Mouse (Mus musculus): ENCODE results near the gene Smyd4. TPM values are rescaled to one million over a fixed set of nuclear protein-coding genes. Genes with fewer than 3 reads are reported as not detected.

The Smyd4 gene
- 9.5 and 10.0 TPM in 2 replicates for polyA plus RNA-seq (2012; rRNA removed)

DNA sequence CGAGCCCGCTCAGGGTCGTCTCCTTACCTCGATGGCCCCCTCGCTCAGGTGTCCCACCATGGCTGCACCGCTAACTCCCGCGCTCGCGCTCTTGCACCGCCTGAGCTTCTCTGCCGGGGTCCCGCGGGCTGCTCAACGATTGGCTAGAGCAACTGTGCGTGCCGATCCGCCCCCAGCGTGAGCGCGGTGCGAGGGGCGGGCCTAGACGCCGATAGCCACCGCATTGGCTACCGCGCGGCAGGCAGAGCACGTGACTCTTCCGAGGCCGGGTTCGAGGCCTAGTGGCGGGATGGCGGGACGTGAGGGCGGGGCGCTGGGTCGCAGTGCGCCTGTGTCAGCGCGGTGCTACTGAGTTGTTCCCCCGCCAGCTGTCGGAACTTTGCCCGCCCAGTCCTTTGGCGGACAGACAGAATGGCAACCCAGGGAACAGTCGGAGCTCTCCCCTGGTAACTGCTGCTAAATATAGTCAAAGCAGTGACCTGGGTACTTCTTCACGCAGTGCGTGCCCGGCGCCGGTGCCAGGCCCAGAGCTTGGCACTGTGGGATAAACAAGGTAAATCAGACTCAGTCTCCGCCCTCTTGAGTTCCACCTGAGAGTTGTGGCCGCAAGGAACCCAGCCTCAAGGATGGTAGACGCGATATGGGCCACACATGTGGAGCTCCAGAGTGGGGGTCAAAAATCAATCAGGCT lies at the start of gene Smyd4, which contains the start of gene Rpa1:
Gene Smyd4, plus strand, starts transcription at position 235 of the 691 bp plus-strand sequence.
Gene Rpa1, minus strand, starts transcription at position 126 of the 691 bp plus-strand sequence.
- Histone ChIP-seq H3K4me1 (ENCODE audit: control insufficient read depth, insufficient read depth, low read length) (peaks cover 2% of the 10 kb centered on the region; the same call in 1 of the 2 replicates), H3K4me3 (ENCODE audit: insufficient read depth, low read length) (peak within 1 kb of the TSS; percentile 59), H3K27ac (ENCODE audit: insufficient read depth, low read length) (no peak within 1 kb of the TSS)
- TF ChIP-seq CTCF (IDR thresholded peaks at IDR 0.05; ENCODE audit: extremely low read depth, insufficient read depth, low read length) (no peak), POLR2A (IDR thresholded peaks at IDR 0.05; ENCODE audit: extremely low read depth, insufficient read depth, low read length) (peak; percentile 23; the same call in 1 of the 2 replicates)

DNA sequence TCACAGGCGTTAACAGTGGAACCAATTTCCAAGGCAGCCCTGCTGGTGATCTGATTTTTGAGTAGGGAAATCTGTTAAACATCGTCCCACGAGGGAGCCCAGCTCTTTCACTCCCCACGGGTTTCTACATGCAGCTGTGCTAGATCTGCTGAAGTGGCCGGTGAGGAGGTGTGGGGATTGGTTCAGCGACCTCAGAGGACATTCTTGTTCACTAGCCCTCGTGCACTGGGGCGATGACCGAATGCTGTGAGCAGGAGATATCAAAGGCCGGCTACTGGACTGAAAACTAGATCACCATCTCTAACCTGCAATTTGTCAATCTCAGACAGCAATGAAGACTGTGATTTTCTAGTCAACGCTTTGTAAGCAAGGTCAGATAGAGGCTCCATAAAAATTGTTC lies 49.7 kb upstream of the Smyd4 start:
- Histone ChIP-seq H3K4me3 (ENCODE audit: insufficient read depth, low read length) (no peak overlapping the region), H3K27ac (ENCODE audit: insufficient read depth, low read length) (no peak overlapping the region), H3K4me1 (ENCODE audit: control insufficient read depth, insufficient read depth, low read length) (peaks cover 5% of the 10 kb centered on the region; the same call in 1 of the 2 replicates)
- TF ChIP-seq POLR2A (IDR thresholded peaks at IDR 0.05; ENCODE audit: extremely low read depth, insufficient read depth, low read length): no peak
- no peak for TF ChIP-seq CTCF (IDR thresholded peaks at IDR 0.05; ENCODE audit: extremely low read depth, insufficient read depth, low read length)

GRCm38 (mm10) chr11:75299786-75300185 lies 48.4 kb upstream of the Smyd4 start:
- Histone ChIP-seq H3K4me1 (ENCODE audit: control insufficient read depth, insufficient read depth, low read length) (no peaks in the 10 kb centered on the region), H3K27ac (ENCODE audit: insufficient read depth, low read length) (no peak overlapping the region), H3K4me3 (ENCODE audit: insufficient read depth, low read length) (no peak overlapping the region)
- TF ChIP-seq CTCF (IDR thresholded peaks at IDR 0.05; ENCODE audit: extremely low read depth, insufficient read depth, low read length) (no peak), POLR2A (IDR thresholded peaks at IDR 0.05; ENCODE audit: extremely low read depth, insufficient read depth, low read length) (no peak)

- H3K27ac ChIP-seq (ENCODE audit: insufficient read depth, low read length): no peak overlapping the region
- H3K4me1 ChIP-seq (ENCODE audit: control insufficient read depth, insufficient read depth, low read length): no peaks in the 10 kb centered on the region
- TF ChIP-seq CTCF (IDR thresholded peaks at IDR 0.05; ENCODE audit: extremely low read depth, insufficient read depth, low read length) (no peak), POLR2A (IDR thresholded peaks at IDR 0.05; ENCODE audit: extremely low read depth, insufficient read depth, low read length) (no peak)
- H3K4me3 ChIP-seq (ENCODE audit: insufficient read depth, low read length): no peak overlapping the region
These were observed 47.3 kb upstream of the Smyd4 start for GRCm38 (mm10) chr11:75300954-75301353.

- TF ChIP-seq CTCF (IDR thresholded peaks at IDR 0.05; ENCODE audit: extremely low read depth, insufficient read depth, low read length) (no peak), POLR2A (IDR thresholded peaks at IDR 0.05; ENCODE audit: extremely low read depth, insufficient read depth, low read length) (no peak)
- Histone ChIP-seq H3K4me3 (ENCODE audit: insufficient read depth, low read length) (no peak overlapping the region), H3K27ac (ENCODE audit: insufficient read depth, low read length) (no peak overlapping the region)
These were observed 43.4 kb upstream of the Smyd4 start for GRCm38 (mm10) chr11:75304797-75305196.

DNA sequence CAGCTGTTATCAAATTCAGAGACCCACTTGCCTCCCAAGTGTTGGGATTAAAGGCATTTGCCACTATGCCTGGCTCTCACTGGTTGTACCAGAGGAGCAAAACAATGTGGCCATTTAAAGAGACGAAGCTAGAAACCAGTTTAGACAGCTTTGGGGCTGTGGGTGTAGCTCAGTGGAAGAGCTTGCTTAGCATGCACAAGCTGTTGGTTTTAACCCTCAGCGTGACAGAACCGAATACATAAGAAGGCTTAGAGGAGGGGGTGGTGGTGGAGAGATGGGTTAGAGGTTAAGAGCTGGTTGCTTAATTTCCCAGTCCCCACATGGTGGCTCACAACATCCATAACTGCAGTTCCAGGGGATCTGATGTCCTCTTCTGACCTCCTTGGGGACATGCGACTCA lies 39.6 kb upstream of the Smyd4 start:
- no peak for TF ChIP-seq CTCF (IDR thresholded peaks at IDR 0.05; ENCODE audit: extremely low read depth, insufficient read depth, low read length)
- no peak for TF ChIP-seq POLR2A (IDR thresholded peaks at IDR 0.05; ENCODE audit: extremely low read depth, insufficient read depth, low read length)
- Histone ChIP-seq H3K4me1 (ENCODE audit: control insufficient read depth, insufficient read depth, low read length) (peaks cover 1% of the 10 kb centered on the region; the same call in 1 of the 2 replicates), H3K4me3 (ENCODE audit: insufficient read depth, low read length) (no peak overlapping the region), H3K27ac (ENCODE audit: insufficient read depth, low read length) (no peak overlapping the region)

More at GRCm38 (mm10) chr11:75304797-75305196, 43.4 kb upstream of the Smyd4 start:
- H3K4me1 ChIP-seq (ENCODE audit: control insufficient read depth, insufficient read depth, low read length): no peaks in the 10 kb centered on the region

GRCm38 (mm10) chr11:75310813-75311212 lies 37.4 kb upstream of the Smyd4 start:
- Histone ChIP-seq H3K4me3 (ENCODE audit: insufficient read depth, low read length) (no peak overlapping the region), H3K27ac (ENCODE audit: insufficient read depth, low read length) (no peak overlapping the region), H3K4me1 (ENCODE audit: control insufficient read depth, insufficient read depth, low read length) (peaks cover 3% of the 10 kb centered on the region; the same call in 1 of the 2 replicates)
- TF ChIP-seq CTCF (IDR thresholded peaks at IDR 0.05; ENCODE audit: extremely low read depth, insufficient read depth, low read length) (no peak), POLR2A (IDR thresholded peaks at IDR 0.05; ENCODE audit: extremely low read depth, insufficient read depth, low read length) (no peak)

GRCm38 (mm10) chr11:75311751-75312150 lies 36.5 kb upstream of the Smyd4 start:
- peaks cover 3% of the 10 kb centered on the region; the same call in 1 of the 2 replicates for H3K4me1 ChIP-seq (ENCODE audit: control insufficient read depth, insufficient read depth, low read length)
- H3K4me3 ChIP-seq (ENCODE audit: insufficient read depth, low read length): no peak overlapping the region
- TF ChIP-seq POLR2A (IDR thresholded peaks at IDR 0.05; ENCODE audit: extremely low read depth, insufficient read depth, low read length): no peak
- H3K27ac ChIP-seq (ENCODE audit: insufficient read depth, low read length): no peak overlapping the region

DNA sequence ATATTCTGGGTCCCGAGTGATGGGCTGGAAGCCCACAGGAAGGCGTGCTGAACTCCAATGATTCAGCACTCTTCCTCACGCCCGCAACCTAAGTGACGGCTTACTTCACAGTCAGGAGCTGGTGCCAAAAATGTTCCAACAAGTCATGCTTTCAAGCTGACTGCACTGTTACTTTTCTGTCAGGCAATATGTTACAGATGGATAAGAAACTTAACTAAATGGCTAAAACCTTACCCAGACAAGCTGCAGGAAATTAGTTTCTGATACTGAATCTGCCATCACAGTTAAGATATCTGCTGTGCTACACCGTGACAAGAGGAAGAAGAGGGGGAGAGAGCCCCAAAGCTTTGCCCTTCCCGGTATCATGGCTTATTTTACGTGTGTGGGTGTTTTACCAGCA lies 34.4 kb upstream of the Smyd4 start:
- H3K27ac ChIP-seq (ENCODE audit: insufficient read depth, low read length): no peak overlapping the region
- no peak for TF ChIP-seq CTCF (IDR thresholded peaks at IDR 0.05; ENCODE audit: extremely low read depth, insufficient read depth, low read length)
- no peak for TF ChIP-seq POLR2A (IDR thresholded peaks at IDR 0.05; ENCODE audit: extremely low read depth, insufficient read depth, low read length)

More for the DNA sequence above, 34.4 kb upstream of the Smyd4 start:
- H3K4me1 ChIP-seq (ENCODE audit: control insufficient read depth, insufficient read depth, low read length): peaks cover 3% of the 10 kb centered on the region; the same call in 1 of the 2 replicates
- no peak overlapping the region for H3K4me3 ChIP-seq (ENCODE audit: insufficient read depth, low read length)

Measured in cortical plate, adult 2 months (tissue).